Mouse (Mus musculus): ENCODE measurements at regions not wholly inside any gene's neighbourhood (a gene's known extent, or its start where the extent isn't known, plus 50 kb on each side); places are given as distances from the start of the nearest gene placed in this dataset.

DNA sequence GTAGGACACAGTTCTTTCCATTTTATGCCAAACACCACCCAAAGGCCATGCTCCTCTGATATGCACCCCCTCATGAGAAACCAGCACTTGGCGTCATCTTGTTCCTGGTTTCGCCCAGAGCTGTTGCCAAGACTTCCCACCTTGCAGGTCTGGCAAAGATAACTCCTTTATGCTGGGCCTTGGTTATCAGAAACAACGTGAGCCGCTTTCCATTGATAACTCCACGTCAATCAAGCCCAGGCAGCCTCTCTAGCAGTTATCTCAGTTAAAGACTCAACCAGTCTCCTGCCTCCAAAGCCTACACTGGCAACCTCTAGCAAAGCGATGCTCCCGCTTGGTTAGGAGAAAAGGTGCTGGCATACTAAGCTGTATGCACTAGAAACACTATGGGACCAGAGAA is 124.2 kb upstream of the Parp11 start:
- WGBS = 82% methylated on average over 7 of the region's 7 CpGs
- Histone ChIP-seq H3K4me2 (no peak overlapping the region), H3K9ac (no peak overlapping the region), H3K4me3 (no peak overlapping the region), H3K4me1 (peaks cover 41% of the 10 kb centered on the region), H3K36me3 (ENCODE audit: poor library complexity, severe bottlenecking) (no peaks in the 10 kb centered on the region), H3K9me3 (replicated peaks) (no peaks in the 10 kb centered on the region), H3K27me3 (no peaks in the 10 kb centered on the region), H3K27ac (no peak overlapping the region)
- no peak for ATAC-seq

DNA sequence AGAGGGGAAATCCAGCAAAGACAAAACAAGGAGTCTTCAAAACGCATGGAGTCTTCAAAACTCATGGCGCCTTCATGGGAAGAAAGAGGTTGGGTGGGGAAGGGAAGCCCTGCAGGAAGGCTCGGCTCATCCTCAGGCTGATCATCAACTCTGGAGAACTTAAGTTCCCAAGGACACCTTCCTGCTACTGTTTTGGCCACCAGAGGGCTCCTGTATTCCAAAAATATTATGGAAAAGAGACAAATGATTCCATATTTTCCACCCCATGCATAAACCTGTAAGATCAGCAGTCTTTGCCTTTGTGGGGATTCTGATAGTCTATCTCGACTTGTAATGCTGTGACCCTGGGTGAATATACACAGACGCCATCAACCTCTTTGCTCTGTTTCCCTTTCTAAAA is 121.7 kb upstream of the Parp11 start:
- 61% methylated on average over 5 of the region's 5 CpGs for WGBS
- no peak overlapping the region for H3K4me3 ChIP-seq
- 0 out of 2 replicates have a peak, but pooled peaks have one; percentile 17 for ATAC-seq
- no peak overlapping the region for H3K9ac ChIP-seq
- no peaks in the 10 kb centered on the region for H3K27me3 ChIP-seq
- H3K36me3 ChIP-seq (ENCODE audit: poor library complexity, severe bottlenecking) = no peaks in the 10 kb centered on the region
- H3K4me1 ChIP-seq = peaks cover 35% of the 10 kb centered on the region
- no peak overlapping the region for H3K27ac ChIP-seq
- H3K9me3 ChIP-seq (replicated peaks) = no peaks in the 10 kb centered on the region
- no peak overlapping the region for H3K4me2 ChIP-seq

GRCm38 (mm10) chr6:127325596-127326332 is 120.9 kb upstream of the Parp11 start:
- H3K4me1 ChIP-seq = peaks cover 39% of the 10 kb centered on the region
- no peaks in the 10 kb centered on the region for H3K9me3 ChIP-seq (replicated peaks)
- no peak overlapping the region for H3K9ac ChIP-seq
- no peaks in the 10 kb centered on the region for H3K27me3 ChIP-seq
- no peak for ATAC-seq
- H3K36me3 ChIP-seq (ENCODE audit: poor library complexity, severe bottlenecking) = no peaks in the 10 kb centered on the region
- H3K4me3 ChIP-seq = no peak overlapping the region
- WGBS = 84% methylated on average over 7 of the region's 7 CpGs
- H3K27ac ChIP-seq = no peak overlapping the region
- no peak overlapping the region for H3K4me2 ChIP-seq

- no peak overlapping the region for H3K4me3 ChIP-seq
- no peaks in the 10 kb centered on the region for H3K9me3 ChIP-seq (replicated peaks)
- WGBS = 89% methylated on average over 6 of the region's 6 CpGs
- no peak overlapping the region for H3K4me2 ChIP-seq
- ATAC-seq = no peak
- no peak overlapping the region for H3K9ac ChIP-seq
- no peak overlapping the region for H3K27ac ChIP-seq
- H3K27me3 ChIP-seq = no peaks in the 10 kb centered on the region
- peaks cover 44% of the 10 kb centered on the region for H3K4me1 ChIP-seq
- no peaks in the 10 kb centered on the region for H3K36me3 ChIP-seq (ENCODE audit: poor library complexity, severe bottlenecking)
Observed at GRCm38 (mm10) chr6:127326333-127326729, 120.3 kb upstream of the Parp11 start.

- Histone ChIP-seq H3K9ac (peak overlapping the region; percentile 74), H3K27me3 (no peaks in the 10 kb centered on the region), H3K4me3 (peak overlapping the region; percentile 51), H3K4me2 (peak overlapping the region; percentile 78), H3K36me3 (ENCODE audit: poor library complexity, severe bottlenecking) (no peaks in the 10 kb centered on the region), H3K27ac (peak overlapping the region; percentile 89), H3K9me3 (replicated peaks) (no peaks in the 10 kb centered on the region), H3K4me1 (peaks cover 42% of the 10 kb centered on the region)
- WGBS = 10% methylated on average over 20 of the region's 20 CpGs
- ATAC-seq = peak; percentile 46
Observed at GRCm38 (mm10) chr6:127329191-127330014, 117.2 kb upstream of the Parp11 start.

DNA sequence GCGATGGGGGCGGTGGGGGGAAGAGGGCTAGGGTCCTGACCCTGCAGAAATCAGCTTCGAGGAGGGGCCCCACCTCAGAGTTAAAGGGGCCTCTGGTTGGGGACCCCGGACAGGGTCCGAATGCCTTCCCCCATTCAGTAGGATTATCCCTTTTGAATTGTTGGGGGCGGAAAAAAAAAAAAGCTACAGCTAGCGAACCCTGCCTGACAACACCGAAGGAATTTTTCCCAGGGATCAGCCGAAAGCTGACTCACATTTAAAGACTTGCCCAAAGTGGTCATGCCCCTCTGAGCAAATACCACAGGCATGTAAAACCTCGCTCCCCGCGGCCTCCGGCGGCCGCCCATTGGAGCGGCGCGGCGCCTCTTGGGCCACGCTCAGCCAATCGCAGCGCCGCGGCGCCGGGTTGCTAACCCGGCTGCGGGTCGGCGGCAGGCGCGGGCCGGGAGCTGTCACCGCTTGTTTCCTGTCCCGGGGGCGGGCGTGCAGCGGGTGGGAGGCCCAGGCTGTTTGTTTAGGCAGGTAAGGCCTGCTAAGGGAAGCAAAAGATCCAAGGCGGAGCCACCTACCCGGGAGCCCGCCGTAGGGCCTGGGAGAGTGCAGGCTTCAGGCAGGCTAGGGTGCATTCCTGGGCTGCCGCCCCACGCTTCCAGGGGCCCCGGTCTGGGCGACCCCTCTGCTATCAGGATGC is 116.5 kb upstream of the Parp11 start:
- WGBS = under 1% methylated on average over 46 of the region's 46 CpGs
- peak; percentile 94 for ATAC-seq

GRCm38 (mm10) chr6:127331091-127331490 is 115.5 kb upstream of the Parp11 start:
- no peak overlapping the region for H3K9ac ChIP-seq
- peak overlapping the region; percentile 89 for H3K27ac ChIP-seq
- ATAC-seq = no peak
- H3K9me3 ChIP-seq (replicated peaks) = no peaks in the 10 kb centered on the region
- H3K36me3 ChIP-seq (ENCODE audit: poor library complexity, severe bottlenecking) = no peaks in the 10 kb centered on the region
- no peaks in the 10 kb centered on the region for H3K27me3 ChIP-seq
- H3K4me2 ChIP-seq = peak overlapping the region; percentile 78; the same call in 1 of the 2 replicates
- H3K4me1 ChIP-seq = peaks cover 40% of the 10 kb centered on the region
- no peak overlapping the region for H3K4me3 ChIP-seq
- 80% methylated on average over 5 of the region's 5 CpGs for WGBS

More for the DNA sequence above, 116.5 kb upstream of the Parp11 start:
- Histone ChIP-seq H3K27ac (peak overlapping the region; percentile 89), H3K9me3 (replicated peaks) (no peaks in the 10 kb centered on the region), H3K36me3 (ENCODE audit: poor library complexity, severe bottlenecking) (no peaks in the 10 kb centered on the region), H3K4me1 (peaks cover 37% of the 10 kb centered on the region), H3K9ac (peak overlapping the region; percentile 74), H3K27me3 (no peaks in the 10 kb centered on the region), H3K4me3 (peak overlapping the region; percentile 51), H3K4me2 (peak overlapping the region; percentile 78)

GRCm38 (mm10) chr6:127334256-127334655 is 112.4 kb upstream of the Parp11 start:
- no peak overlapping the region for H3K27ac ChIP-seq
- no peak overlapping the region for H3K4me2 ChIP-seq
- H3K4me1 ChIP-seq = peaks cover 62% of the 10 kb centered on the region
- ATAC-seq = no peak
- no peak overlapping the region for H3K9ac ChIP-seq
- H3K4me3 ChIP-seq = no peak overlapping the region
- no peaks in the 10 kb centered on the region for H3K27me3 ChIP-seq
- 96% methylated on average over 6 of the region's 6 CpGs for WGBS
- H3K9me3 ChIP-seq (replicated peaks) = no peaks in the 10 kb centered on the region
- no peaks in the 10 kb centered on the region for H3K36me3 ChIP-seq (ENCODE audit: poor library complexity, severe bottlenecking)

DNA sequence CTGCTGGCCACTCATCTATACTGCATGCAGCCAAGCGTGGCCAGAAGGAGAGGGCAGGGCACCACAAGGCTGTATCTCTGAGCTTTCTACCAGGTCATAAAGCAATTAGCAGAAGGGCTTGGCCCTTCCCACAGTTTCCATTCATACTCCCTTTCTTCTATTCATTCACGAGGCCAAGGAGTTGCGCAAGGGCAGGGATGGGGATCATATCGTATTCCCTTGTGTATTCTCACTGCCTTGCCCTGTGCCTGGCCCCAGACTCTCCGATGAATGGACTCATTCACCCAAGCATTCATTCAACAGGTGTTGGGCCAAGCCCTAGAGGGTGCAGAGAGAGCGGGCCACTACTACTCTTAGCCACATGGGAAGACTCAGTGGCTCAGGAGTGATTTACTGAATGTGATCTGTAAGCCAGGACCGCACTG is 111.2 kb upstream of the Parp11 start:
- ATAC-seq = no peak
- H3K27ac ChIP-seq = peak overlapping the region; percentile 86; the same call in 1 of the 2 replicates
- no peaks in the 10 kb centered on the region for H3K27me3 ChIP-seq
- no peak overlapping the region for H3K4me3 ChIP-seq
- 27% methylated on average over 7 of the region's 7 CpGs for WGBS
- peaks cover 58% of the 10 kb centered on the region for H3K4me1 ChIP-seq
- no peak overlapping the region for H3K4me2 ChIP-seq
- no peak overlapping the region for H3K9ac ChIP-seq
- no peaks in the 10 kb centered on the region for H3K9me3 ChIP-seq (replicated peaks)
- H3K36me3 ChIP-seq (ENCODE audit: poor library complexity, severe bottlenecking) = no peaks in the 10 kb centered on the region

GRCm38 (mm10) chr6:127335996-127336660 is 110.5 kb upstream of the Parp11 start:
- Histone ChIP-seq H3K9me3 (replicated peaks) (no peaks in the 10 kb centered on the region), H3K9ac (no peak overlapping the region), H3K4me3 (no peak overlapping the region), H3K4me1 (peaks cover 58% of the 10 kb centered on the region), H3K27me3 (no peaks in the 10 kb centered on the region), H3K27ac (peak overlapping the region; percentile 86), H3K36me3 (ENCODE audit: poor library complexity, severe bottlenecking) (no peaks in the 10 kb centered on the region), H3K4me2 (peak overlapping the region; percentile 33)
- 21% methylated on average over 12 of the region's 12 CpGs for WGBS
- peak; percentile 4; the same call in 1 of the 2 replicates for ATAC-seq

- WGBS = 2% methylated on average over 15 of the region's 15 CpGs
- peak overlapping the region; percentile 86 for H3K27ac ChIP-seq
- H3K9me3 ChIP-seq (replicated peaks) = no peaks in the 10 kb centered on the region
- no peaks in the 10 kb centered on the region for H3K27me3 ChIP-seq
- H3K4me1 ChIP-seq = peaks cover 54% of the 10 kb centered on the region
- H3K9ac ChIP-seq = no peak overlapping the region; the same call in 1 of the 2 replicates
- peak; percentile 79 for ATAC-seq
- H3K4me2 ChIP-seq = peak overlapping the region; percentile 33
- no peak overlapping the region for H3K4me3 ChIP-seq
- no peaks in the 10 kb centered on the region for H3K36me3 ChIP-seq (ENCODE audit: poor library complexity, severe bottlenecking)
Observed at GRCm38 (mm10) chr6:127336681-127337397, 109.8 kb upstream of the Parp11 start.

Measured in forebrain, embryonic 13.5 days (tissue).